Mouse (Mus musculus) spleen, adult 18-20 months (tissue): Measurements from ENCODE around the gene Ncor1.
"Not testable (repeated sequence)": the region's sequence is repeated elsewhere in the genome, so short reads cannot be mapped to it uniquely, and the experiment has no call there.

Source experiments
- DNase-seq, 2 experiments: peaks; one replicate each; pipeline ENCODE4 v3.0.0; 2022; ENCODE audit warnings: mixed read lengths in 2 of 2

Ncor1 gene

GRCm38 (mm10) chr11:62458276-62458724 is at the start of gene Ncor1, which contains the start of gene Pigl:
Gene Ncor1 (minus strand): TSS chr11:62458541.
Gene Pigl (plus strand): TSS chr11:62458460.
- DNase-seq: peak; percentile 67 to 71

GRCm38 (mm10) chr11:62507683-62508082 is 49.3 kb upstream of the Ncor1 start:
- DNase-seq: no peak

- DNase-seq: no peak
Measured at GRCm38 (mm10) chr11:62500529-62500928, 42.2 kb upstream of the Ncor1 start.

- DNase-seq: no peak
Measured at GRCm38 (mm10) chr11:62498802-62499201, 40.5 kb upstream of the Ncor1 start.

- DNase-seq: no peak
Measured at GRCm38 (mm10) chr11:62497181-62497580, 38.8 kb upstream of the Ncor1 start.

- DNase-seq: peak in 1 of 2 experiments; percentile 25
Measured at GRCm38 (mm10) chr11:62496151-62496715, 37.9 kb upstream of the Ncor1 start.

GRCm38 (mm10) chr11:62495276-62495801 is 37.0 kb upstream of the Ncor1 start:
- peak in 1 of 2 experiments; percentile 6 for DNase-seq

GRCm38 (mm10) chr11:62494754-62495275 is 36.5 kb upstream of the Ncor1 start:
- DNase-seq: peak; percentile 27 to 33

- DNase-seq: no peak
Measured at GRCm38 (mm10) chr11:62493701-62494100, 35.4 kb upstream of the Ncor1 start.

- DNase-seq: no peak
Measured at GRCm38 (mm10) chr11:62487540-62488350, 29.4 kb upstream of the Ncor1 start.

GRCm38 (mm10) chr11:62486949-62487348 is 28.6 kb upstream of the Ncor1 start:
- no peak for DNase-seq

GRCm38 (mm10) chr11:62479581-62479980 is 21.2 kb upstream of the Ncor1 start:
- no peak for DNase-seq

- DNase-seq: no peak
Measured at GRCm38 (mm10) chr11:62478931-62479330, 20.6 kb upstream of the Ncor1 start.

- DNase-seq: no peak
Measured at GRCm38 (mm10) chr11:62476156-62476555, 17.8 kb upstream of the Ncor1 start.

GRCm38 (mm10) chr11:62473516-62473915 is 15.2 kb upstream of the Ncor1 start:
- DNase-seq: no peak

GRCm38 (mm10) chr11:62470451-62470850 is 12.1 kb upstream of the Ncor1 start:
- no peak for DNase-seq

- DNase-seq: not testable (repeated sequence)
Measured at GRCm38 (mm10) chr11:62467289-62467688, 8.9 kb upstream of the Ncor1 start.

GRCm38 (mm10) chr11:62466546-62466945 is 8.2 kb upstream of the Ncor1 start:
- DNase-seq: no peak

GRCm38 (mm10) chr11:62465849-62466248 is 7.5 kb upstream of the Ncor1 start:
- DNase-seq: no peak

GRCm38 (mm10) chr11:62464696-62465095 is 6.4 kb upstream of the Ncor1 start:
- no peak for DNase-seq

GRCm38 (mm10) chr11:62463225-62463915 is 5.0 kb upstream of the Ncor1 start:
- DNase-seq: no peak

- not testable (repeated sequence) for DNase-seq
Measured at GRCm38 (mm10) chr11:62462529-62462928, 4.2 kb upstream of the Ncor1 start.

- no peak for DNase-seq
Measured at GRCm38 (mm10) chr11:62458780-62459179, 439 bp upstream of the Ncor1 start.
